Mouse (Mus musculus): Measurements from ENCODE around the gene Phtf2. TPM values are rescaled to one million over a fixed set of nuclear protein-coding genes. Genes with fewer than 3 reads are reported as not detected.
"Not testable (repeated sequence)": the region's sequence is repeated elsewhere in the genome, so short reads cannot be mapped to it uniquely, and the experiment has no call there.

Gene Phtf2
- polyA plus RNA-seq, 1 experiment from 2014 or later, result 25.2 TPM

- DNase-seq (ENCODE audit: low spot score) (no peak), ATAC-seq (replicated peaks; ENCODE audit: low FRiP score) (no peak)
- no peak overlapping the region for H3K4me3 ChIP-seq (ENCODE audit: low read depth, low read length)
- 88% methylated on average over 4 of the region's 4 CpGs for WGBS
- no peaks in the 10 kb centered on the region for H3K27me3 ChIP-seq (ENCODE audit: control insufficient read depth, insufficient read depth, low read length)
- no peaks in the 10 kb centered on the region for H3K9me3 ChIP-seq (ENCODE audit: control insufficient read depth, low read length)
- H3K4me2 ChIP-seq (ENCODE audit: low read depth, low read length, severe bottlenecking), result no peak overlapping the region
- no peak overlapping the region for H3K27ac ChIP-seq (ENCODE audit: low read depth, low read length)
- H3K36me3 ChIP-seq (ENCODE audit: control insufficient read depth, insufficient read depth, low read length), result no peaks in the 10 kb centered on the region
- H3K4me1 ChIP-seq (replicated peaks; ENCODE audit: control insufficient read depth, insufficient read depth, low read length), result no peaks in the 10 kb centered on the region
- H3K9ac ChIP-seq (ENCODE audit: low read length), result no peak overlapping the region
These were observed 161.6 kb downstream of the Phtf2 start for GRCm38 (mm10) chr5:20720201-20720900.

- not testable (repeated sequence) for ATAC-seq (replicated peaks; ENCODE audit: low FRiP score); H3K9me3 ChIP-seq (ENCODE audit: control insufficient read depth, low read length); DNase-seq (ENCODE audit: low spot score); H3K4me1 ChIP-seq (replicated peaks; ENCODE audit: control insufficient read depth, insufficient read depth, low read length); H3K9ac ChIP-seq (ENCODE audit: low read length); H3K4me3 ChIP-seq (ENCODE audit: low read depth, low read length); H3K27me3 ChIP-seq (ENCODE audit: control insufficient read depth, insufficient read depth, low read length); H3K4me2 ChIP-seq (ENCODE audit: low read depth, low read length, severe bottlenecking); H3K27ac ChIP-seq (ENCODE audit: low read depth, low read length); H3K36me3 ChIP-seq (ENCODE audit: control insufficient read depth, insufficient read depth, low read length)
- 93% methylated on average over 6 of the region's 6 CpGs for WGBS
These were observed 165.9 kb downstream of the Phtf2 start for GRCm38 (mm10) chr5:20715980-20716379.

- H3K36me3 ChIP-seq (ENCODE audit: control insufficient read depth, insufficient read depth, low read length); H3K9ac ChIP-seq (ENCODE audit: low read length); ATAC-seq (replicated peaks; ENCODE audit: low FRiP score); H3K4me1 ChIP-seq (replicated peaks; ENCODE audit: control insufficient read depth, insufficient read depth, low read length); H3K9me3 ChIP-seq (ENCODE audit: control insufficient read depth, low read length); H3K27me3 ChIP-seq (ENCODE audit: control insufficient read depth, insufficient read depth, low read length); H3K4me2 ChIP-seq (ENCODE audit: low read depth, low read length, severe bottlenecking); DNase-seq (ENCODE audit: low spot score); H3K4me3 ChIP-seq (ENCODE audit: low read depth, low read length); H3K27ac ChIP-seq (ENCODE audit: low read depth, low read length): not testable (repeated sequence)
- 94% methylated on average over 1 of the region's 1 CpGs for WGBS
These were observed 167.3 kb downstream of the Phtf2 start for GRCm38 (mm10) chr5:20714619-20715018.

- not testable (repeated sequence) for DNase-seq (ENCODE audit: low spot score); H3K9me3 ChIP-seq (ENCODE audit: control insufficient read depth, low read length); H3K9ac ChIP-seq (ENCODE audit: low read length); ATAC-seq (replicated peaks; ENCODE audit: low FRiP score); H3K4me2 ChIP-seq (ENCODE audit: low read depth, low read length, severe bottlenecking); H3K27me3 ChIP-seq (ENCODE audit: control insufficient read depth, insufficient read depth, low read length); H3K4me1 ChIP-seq (replicated peaks; ENCODE audit: control insufficient read depth, insufficient read depth, low read length); H3K36me3 ChIP-seq (ENCODE audit: control insufficient read depth, insufficient read depth, low read length); H3K4me3 ChIP-seq (ENCODE audit: low read depth, low read length); H3K27ac ChIP-seq (ENCODE audit: low read depth, low read length)
- 85% methylated on average over 6 of the region's 6 CpGs for WGBS
These were observed 171.1 kb downstream of the Phtf2 start for GRCm38 (mm10) chr5:20710845-20711244.

Other genes starting within 250 kb of the Phtf2 start
- gene Tmem60, start 67 bp upstream of the Phtf2 start, polyA plus RNA-seq (2014; fragmentation: Nextera tagmentation; extraction: Ambion mirVana), result 53.7 and 57.7 TPM in 2 replicates
- 7.2 and 8.3 TPM in 2 replicates for gene Rsbn1l, start 74.3 kb upstream of the Phtf2 start, polyA plus RNA-seq (2014; fragmentation: Nextera tagmentation; extraction: Ambion mirVana)
- gene Ptpn12, start 173.8 kb upstream of the Phtf2 start, polyA plus RNA-seq (2014; fragmentation: Nextera tagmentation; extraction: Ambion mirVana), result 24.8 and 26.1 TPM in 2 replicates

Measured in forebrain, embryonic 11.5 days (tissue).